Mouse (Mus musculus) ES-Bruce4 (cell line): ENCODE results near the gene Itga10.

Experiments used
- CTCF ChIP-seq: IDR thresholded peaks from one replicate; pipeline ENCODE4 v1.8.1; 2011; ENCODE audit warnings: low read depth, low read length
- EP300 ChIP-seq: IDR thresholded peaks from 2 replicates; pipeline ENCODE4 v1.6.1; 2011; ENCODE audit warnings: low read depth, low read length; ENCODE audit not compliant: insufficient read depth

DNA sequence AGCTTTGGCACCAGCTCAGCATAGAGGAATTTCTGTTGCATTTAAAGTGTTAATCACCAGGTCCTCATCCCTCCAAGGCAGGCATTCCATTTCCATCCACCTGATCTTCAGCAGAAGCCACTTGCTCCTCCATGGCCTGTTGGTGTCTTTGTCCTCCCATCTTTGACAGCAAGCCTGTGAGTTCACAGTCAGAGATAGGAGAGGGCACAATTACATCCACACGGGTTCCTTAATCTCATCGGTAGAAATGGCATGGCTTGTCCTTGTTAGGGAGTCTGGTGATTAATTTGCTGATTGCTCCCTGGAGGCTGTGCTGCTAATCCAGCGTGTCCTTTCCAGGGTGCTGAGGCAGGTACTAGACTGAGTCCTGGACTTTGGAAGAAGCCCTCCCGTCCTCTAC, 28.1 kb downstream of the Itga10 start:
- no peak for TF ChIP-seq CTCF
- no peak for TF ChIP-seq EP300
